9 mouse cellular contexts compared by ENCODE assay signal in genomic region chr17:28882810-28883209, GRCm38 (mm10). TPM values are rescaled to one million over a fixed set of nuclear protein-coding genes. Genes with fewer than 3 reads are reported as not detected.
DNase-seq lines count a peak whose midpoint lies in the region; ATAC-seq and TF ChIP-seq lines count a peak whose summit lies in the region.
"Had no signal": no experiment of that assay in that cellular context is flagged by ENCODE, and none has a peak within 500 bp of the region (broad histone marks: within the 10 kb centered on the region; RNA-seq: fewer than 3 reads in every experiment).

No protein-coding gene starts in this region.

- H3K36me3 ChIP-seq in embryonic facial prominence, embryonic 10.5 days (replicated peaks): no peaks in the 10 kb centered on the region
- no peaks in the 10 kb centered on the region for H3K36me3 ChIP-seq in liver, embryonic 14.5 days (replicated peaks; ENCODE audit: control insufficient read depth, insufficient read depth, low read depth)

- H3K9ac ChIP-seq in liver, embryonic 14.5 days (replicated peaks): no peak overlapping the region

- H3K4me3 ChIP-seq in embryonic facial prominence, embryonic 10.5 days: 0 out of 2 replicates have a peak overlapping the region, but pooled peaks have one; percentile 21
- no peak overlapping the region for H3K4me3 ChIP-seq in liver, embryonic 14.5 days (ENCODE audit: insufficient read depth in 1 of 2, low read depth in 2 of 2, low read length in 2 of 2)

- ATAC-seq in liver, embryonic 14.5 days (ENCODE audit: insufficient read depth): no peak
- ATAC-seq in erythroblast, adult 5-6 weeks (replicated peaks; ENCODE audit: low FRiP score, poor library complexity, severe bottlenecking): no peak

- H3K4me1 ChIP-seq in embryonic facial prominence, embryonic 10.5 days: peaks cover 8% of the 10 kb centered on the region; the same call in 1 of the 2 replicates
- H3K4me1 ChIP-seq in liver, embryonic 14.5 days (replicated peaks; ENCODE audit: control insufficient read depth in 2 of 2, insufficient read depth in 2 of 2, low read length in 1 of 2): peaks cover 0 to 5% of the 10 kb centered on the region in 2 experiments; a peak in 2 of 4 replicates

- DNase-seq in kidney, postnatal 25 days: peak; percentile 34 to 44
- no peak for DNase-seq in kidney, postnatal 10 days
- peak; percentile 73 for DNase-seq in CD4-positive, CD25-positive, alpha-beta regulatory T cell, adult 2 months (ENCODE audit: low read depth, low spot score)
- no peak for DNase-seq in embryonic facial prominence, embryonic 10.5 days (ENCODE audit: low spot score)
- DNase-seq in liver, embryonic 14.5 days (ENCODE audit: low read depth in 3 of 3, low spot score in 3 of 3): no peak
- DNase-seq in spleen, adult 12 weeks (ENCODE audit: low spot score): no peak
- no peak for DNase-seq in adrenal gland, postnatal 4 days (ENCODE audit: low spot score in 2 of 2)
- DNase-seq: cerebellum, adult 11 months had no signal

- peaks cover under 1% of the 10 kb centered on the region; the same call in 1 of the 2 replicates for H3K9me3 ChIP-seq in embryonic facial prominence, embryonic 10.5 days
- no peaks in the 10 kb centered on the region for H3K9me3 ChIP-seq in liver, embryonic 14.5 days (ENCODE audit: control insufficient read depth, low read length)

- H3K4me2 ChIP-seq in liver, embryonic 14.5 days (ENCODE audit: low read depth): peak overlapping the region; percentile 0; the same call in 1 of the 2 replicates

- TF ChIP-seq EP300 in liver, embryonic 14.5 days (IDR thresholded peaks at IDR 0.05; ENCODE audit: low read depth): no peak

- WGBS in embryonic facial prominence, embryonic 10.5 days: 56% methylated on average over 8 of the region's 8 CpGs
- 38% methylated on average over 8 of the region's 8 CpGs for whole genome bisulfite sequencing in liver, embryonic 14.5 days (ENCODE audit: insufficient replicate concordance)

- peak; percentile 16 for TF ChIP-seq CTCF in liver, embryonic 14.5 days (IDR thresholded peaks at IDR 0.05; ENCODE audit: low read depth)

- peaks cover 34% of the 10 kb centered on the region for H3K27me3 ChIP-seq in embryonic facial prominence, embryonic 10.5 days (replicated peaks; ENCODE audit: low read depth, poor library complexity, severe bottlenecking)
- peaks cover 3% of the 10 kb centered on the region for H3K27me3 ChIP-seq in liver, embryonic 14.5 days (ENCODE audit: control insufficient read depth, insufficient read depth, low read length)

- no peak overlapping the region for H3K27ac ChIP-seq in embryonic facial prominence, embryonic 10.5 days (replicated peaks)
- no peak overlapping the region for H3K27ac ChIP-seq in liver, embryonic 14.5 days

RNA-seq across cellular contexts. Expression of gene Pnpla1, which starts 24.6 kb away (rescaled TPM):
- polyA plus RNA-seq in embryonic facial prominence, embryonic 10.5 days (2016; fragmentation: Nextera tagmentation; extraction: Ambion mirVana): 0.09 TPM in 1 of 2 replicates, not detected in the other
- 0.01 and 0.02 TPM in 2 replicates for polyA plus RNA-seq in liver, embryonic 14.5 days (2012; rRNA removed)
- 0.04 TPM in 1 of 2 replicates, not detected in the other for polyA plus RNA-seq in liver, embryonic 14.5 days (2014; fragmentation: Nextera tagmentation; extraction: Ambion mirVana)
- total RNA-seq in erythroblast, adult 5-6 weeks (2015; ENCODE audit: low replicate concordance): 0.19 TPM in 1 of 2 replicates, not detected in the other
- total RNA-seq in erythroblast, adult 5-6 weeks (2017; ENCODE audit: low replicate concordance): 0.68 TPM in 1 of 2 replicates, not detected in the other
- under 1 TPM; 0.06 to 0.11 TPM for total RNA-seq in adrenal gland, postnatal 4 days (2021)

RNA-seq across cellular contexts. Expression of gene 4930539E08Rik, which starts 32.3 kb away (rescaled TPM):
- polyA plus RNA-seq in embryonic facial prominence, embryonic 10.5 days (2016; fragmentation: Nextera tagmentation; extraction: Ambion mirVana): 0.10 and 0.17 TPM in 2 replicates
- polyA plus RNA-seq in liver, embryonic 14.5 days (2012; rRNA removed): 0.06 TPM in 2 replicates
- 0.03 and 0.14 TPM in 2 replicates for polyA plus RNA-seq in liver, embryonic 14.5 days (2014; fragmentation: Nextera tagmentation; extraction: Ambion mirVana)
- not detected in 2 replicates for total RNA-seq in erythroblast, adult 5-6 weeks (2015; ENCODE audit: low replicate concordance)
- 0.17 TPM in 1 of 2 replicates, not detected in the other for total RNA-seq in erythroblast, adult 5-6 weeks (2017; ENCODE audit: low replicate concordance)
- under 1 TPM; 0.11 TPM for total RNA-seq in adrenal gland, postnatal 4 days (2021)

Comparison
In these comparisons a context has a peak if more than half of its experiments do, and no peak if none do; other contexts are left out.
1. DNase-seq: peak in kidney, postnatal 25 days (2 of 2) and CD4-positive, CD25-positive, alpha-beta regulatory T cell, adult 2 months (single experiment); none in kidney, postnatal 10 days (single experiment), embryonic facial prominence, embryonic 10.5 days (single experiment), liver, embryonic 14.5 days (0 of 3), spleen, adult 12 weeks (single experiment) and adrenal gland, postnatal 4 days (0 of 2).